Mouse (Mus musculus) midbrain, embryonic 12.5 days (tissue): ENCODE measurements at regions not wholly inside any gene's neighbourhood (a gene's known extent, or its start where the extent isn't known, plus 50 kb on each side); places are given as distances from the start of the nearest gene placed in this dataset. TPM values are rescaled to one million over a fixed set of nuclear protein-coding genes. Genes with fewer than 3 reads are reported as not detected.

Experiments
- microRNA-seq: library from miRNA; unstranded; fragments of <30 nt; microRNA quantifications from one replicate; pipeline ENCODE4, GENCODE M21; 2017

Small RNA genes in the stretch of these regions (microRNA-seq; reads per million reads assigned to microRNA genes)
- gene Gm24275, result not detected
